Mouse (Mus musculus) left cerebral cortex, adult 8-10 months (tissue): ENCODE results near the gene Parp3. TPM values are rescaled to one million over a fixed set of nuclear protein-coding genes. Genes with fewer than 3 reads are reported as not detected.

ENCODE experiments used
- DNase-seq, 2 experiments: peaks; one replicate each; pipeline ENCODE4 v3.0.0; 2022; ENCODE audit warnings: low spot score in 2 of 2
- total RNA-seq, 4 experiments: library from RNA; stranded (reverse); gene quantifications; 2 replicates each; pipeline ENCODE4 v1.2.4; 2022

Gene Parp3
- total RNA-seq, 4 experiments from 2014 or later = 6.1 to 7.8 (median 7.0) TPM

- DNase-seq = peak; percentile 84 to 95
Observed at GRCm38 (mm10) chr9:106429221-106430014, 47.3 kb downstream of the Parp3 start, which contains the start of gene Rpl29. Gene Rpl29, plus strand, starts transcription at chr9:106429454.

- no peak for DNase-seq
Observed at GRCm38 (mm10) chr9:106428719-106429220, 48.0 kb downstream of the Parp3 start.

GRCm38 (mm10) chr9:106421865-106422160 is 54.9 kb downstream of the Parp3 start:
- peak; percentile 74 to 78 for DNase-seq

- DNase-seq = no peak
Observed at GRCm38 (mm10) chr9:106421033-106421864, 55.5 kb downstream of the Parp3 start.

GRCm38 (mm10) chr9:106420608-106421007 is 56.1 kb downstream of the Parp3 start:
- no peak for DNase-seq

Other genes with a start within 250 kb of the Parp3 start
- gene Alas1, start 228.3 kb downstream of the Parp3 start, total RNA-seq = 100 to 1,000 TPM; 136 to 146 (median 141) TPM
- 10 to 100 TPM; 14.6 to 18.3 (median 16.7) TPM for gene Poc1a, start 195.9 kb downstream of the Parp3 start, total RNA-seq
- 100 to 1,000 TPM in 1 of 4 experiments, 10 to 100 TPM in 3; 89.5 to 103 (median 93.0) TPM for gene Dusp7, start 108.3 kb downstream of the Parp3 start, total RNA-seq
- 100 to 1,000 TPM; 266 to 312 (median 299) TPM for gene Rpl29, start 47.5 kb downstream of the Parp3 start, total RNA-seq
- gene Acy1, start 38.6 kb downstream of the Parp3 start, total RNA-seq = 10 to 100 TPM; 23.2 to 24.3 (median 23.7) TPM
- 10 to 100 TPM; 14.6 to 16.1 (median 15.3) TPM for gene Abhd14b, start 29.5 kb downstream of the Parp3 start, total RNA-seq
- 10 to 100 TPM; 31.7 to 35.8 (median 34.5) TPM for gene Abhd14a, start 29.3 kb downstream of the Parp3 start, total RNA-seq
- 100 to 1,000 TPM; 201 to 223 (median 211) TPM for gene Pcbp4, start 23.7 kb downstream of the Parp3 start, total RNA-seq
- 10 to 100 TPM; 11.7 to 15.6 (median 12.7) TPM for gene Gpr62, start 11.0 kb downstream of the Parp3 start, total RNA-seq
- gene Rrp9, start 986 bp downstream of the Parp3 start, total RNA-seq = 10 to 100 TPM; 26.9 to 47.9 (median 32.8) TPM
- gene Iqcf1, start 23.0 kb upstream of the Parp3 start, total RNA-seq = not detected
- 1 to 10 TPM in 1 of 4 experiments, under 1 TPM in 2, not detected in 1; 0.68 to 1.2 (median 0.79) TPM for gene Iqcf5, start 37.6 kb upstream of the Parp3 start, total RNA-seq
- not detected for gene Iqcf3, start 84.7 kb upstream of the Parp3 start, total RNA-seq
- gene Iqcf4, start 94.0 kb upstream of the Parp3 start, total RNA-seq = not detected
- gene Iqcf6, start 149.6 kb upstream of the Parp3 start, total RNA-seq = not detected
- 10 to 100 TPM; 42.5 to 59.1 (median 45.4) TPM for gene Grm2, start 179.1 kb upstream of the Parp3 start, total RNA-seq
- gene Tex264, start 209.0 kb upstream of the Parp3 start, total RNA-seq = 100 to 1,000 TPM in 3 of 4 experiments, 10 to 100 TPM in 1; 94.4 to 115 (median 103) TPM